8 mouse cellular contexts compared by ENCODE assay signal in genomic region chr9:72871506-72872297, GRCm38 (mm10). TPM values are rescaled to one million over a fixed set of nuclear protein-coding genes. Genes with fewer than 3 reads are reported as not detected.
A peak's percentile ranks its signal among the peaks of the same experiment; 100 is the strongest.
DNase-seq lines count a peak whose midpoint lies in the region; ATAC-seq lines count a peak whose summit lies in the region.

No protein-coding gene starts in this region.

- H3K4me1 ChIP-seq in lung, embryonic 16.5 days (replicated peaks; ENCODE audit: control insufficient read depth, insufficient read depth, low read length), result peaks cover 10% of the 10 kb centered on the region
- H3K4me1 ChIP-seq in forebrain, embryonic 16.5 days (replicated peaks; ENCODE audit: control insufficient read depth, insufficient read depth, low read length), result peaks cover 6% of the 10 kb centered on the region; the same call in 1 of the 2 replicates
- peaks cover 23% of the 10 kb centered on the region for H3K4me1 ChIP-seq in limb, embryonic 12.5 days (replicated peaks)
- 0 out of 2 replicates have a peak, but pooled peaks cover 5% of the 10 kb centered on the region for H3K4me1 ChIP-seq in stomach, embryonic 15.5 days

- WGBS in lung, embryonic 16.5 days, result 13% methylated on average over 13 of the region's 13 CpGs
- 11% methylated on average over 13 of the region's 13 CpGs for WGBS in forebrain, embryonic 16.5 days
- 11% methylated on average over 13 of the region's 13 CpGs for WGBS in limb, embryonic 12.5 days
- 14% methylated on average over 13 of the region's 13 CpGs for WGBS in stomach, embryonic 15.5 days

- H3K36me3 ChIP-seq in lung, embryonic 16.5 days (ENCODE audit: control insufficient read depth, insufficient read depth, low read length), result no peaks in the 10 kb centered on the region
- no peaks in the 10 kb centered on the region for H3K36me3 ChIP-seq in forebrain, embryonic 16.5 days (ENCODE audit: control insufficient read depth, insufficient read depth)
- H3K36me3 ChIP-seq in limb, embryonic 12.5 days, result no peaks in the 10 kb centered on the region
- H3K36me3 ChIP-seq in stomach, embryonic 15.5 days, result no peaks in the 10 kb centered on the region

- H3K9me3 ChIP-seq in lung, embryonic 16.5 days (ENCODE audit: control insufficient read depth, low read length), result no peaks in the 10 kb centered on the region
- H3K9me3 ChIP-seq in forebrain, embryonic 16.5 days (ENCODE audit: control insufficient read depth, low read length), result no peaks in the 10 kb centered on the region
- H3K9me3 ChIP-seq in limb, embryonic 12.5 days, result no peaks in the 10 kb centered on the region
- H3K9me3 ChIP-seq in stomach, embryonic 15.5 days, result no peaks in the 10 kb centered on the region

- H3K9ac ChIP-seq in lung, embryonic 16.5 days (ENCODE audit: low read length), result no peak overlapping the region; the same call in 1 of the 2 replicates
- no peak overlapping the region for H3K9ac ChIP-seq in forebrain, embryonic 16.5 days (replicated peaks; ENCODE audit: low read depth, low read length)
- H3K9ac ChIP-seq in limb, embryonic 12.5 days (replicated peaks), result no peak overlapping the region
- no peak overlapping the region for H3K9ac ChIP-seq in stomach, embryonic 15.5 days

- H3K27ac ChIP-seq in lung, embryonic 16.5 days (ENCODE audit: low read length), result no peak overlapping the region
- H3K27ac ChIP-seq in forebrain, embryonic 16.5 days (ENCODE audit: low read length), result no peak overlapping the region
- H3K27ac ChIP-seq in limb, embryonic 12.5 days, result peak overlapping the region; percentile 56
- H3K27ac ChIP-seq in stomach, embryonic 15.5 days, result no peak overlapping the region

- DNase-seq in lung, postnatal 10 days, result no peak
- DNase-seq in right cerebral cortex, postnatal 14 days, result no peak
- no peak for DNase-seq in left cerebral cortex, adult 9 months (ENCODE audit: low spot score in 2 of 2)
- DNase-seq in right cerebral cortex, adult 2 months (ENCODE audit: low spot score in 2 of 2), result no peak

- no peaks in the 10 kb centered on the region for H3K27me3 ChIP-seq in lung, embryonic 16.5 days (ENCODE audit: control insufficient read depth, insufficient read depth, low read depth, low read length)
- H3K27me3 ChIP-seq in forebrain, embryonic 16.5 days (replicated peaks; ENCODE audit: control insufficient read depth, insufficient read depth, low read length), result no peaks in the 10 kb centered on the region
- H3K27me3 ChIP-seq in limb, embryonic 12.5 days, result no peaks in the 10 kb centered on the region
- H3K27me3 ChIP-seq in stomach, embryonic 15.5 days (replicated peaks), result no peaks in the 10 kb centered on the region

- ATAC-seq in lung, embryonic 16.5 days (ENCODE audit: low read depth), result peak; percentile 32; the same call in 1 of the 2 replicates
- no peak for ATAC-seq in forebrain, embryonic 16.5 days
- ATAC-seq in limb, embryonic 12.5 days (ENCODE audit: insufficient number of reproducible peaks, insufficient read depth, low FRiP score, low TSS enrichment, low read depth), result no peak
- no peak for ATAC-seq in stomach, embryonic 15.5 days (ENCODE audit: insufficient read depth, low FRiP score, low read depth)

- H3K4me3 ChIP-seq in lung, embryonic 16.5 days (ENCODE audit: low read length), result no peak overlapping the region
- no peak overlapping the region for H3K4me3 ChIP-seq in forebrain, embryonic 16.5 days (replicated peaks; ENCODE audit: low read length)
- H3K4me3 ChIP-seq in limb, embryonic 12.5 days (replicated peaks), result peak overlapping the region; percentile 15; the same call in 1 of the 2 replicates
- H3K4me3 ChIP-seq in stomach, embryonic 15.5 days (replicated peaks), result no peak overlapping the region

- peak overlapping the region; percentile 33 for H3K4me2 ChIP-seq in lung, embryonic 16.5 days (ENCODE audit: low read depth, low read length)
- peak overlapping the region; percentile 14; the same call in 1 of the 2 replicates for H3K4me2 ChIP-seq in forebrain, embryonic 16.5 days (ENCODE audit: low read length)
- H3K4me2 ChIP-seq in limb, embryonic 12.5 days, result peak overlapping the region; percentile 46
- H3K4me2 ChIP-seq in stomach, embryonic 15.5 days, result peak overlapping the region; percentile 46

RNA-seq across cellular contexts. Expression of gene Pygo1, which starts 53.7 kb away (rescaled TPM):
- 2.9 and 3.0 TPM in 2 replicates for polyA plus RNA-seq in lung, embryonic 16.5 days (2015; fragmentation: Nextera tagmentation; extraction: Ambion mirVana)
- 14.3 and 15.1 TPM in 2 replicates for polyA plus RNA-seq in forebrain, embryonic 16.5 days (2015; fragmentation: Nextera tagmentation; extraction: Ambion mirVana)
- 11.4 and 11.5 TPM in 2 replicates for polyA plus RNA-seq in limb, embryonic 12.5 days (2016; fragmentation: Nextera tagmentation; extraction: Ambion mirVana)
- polyA plus RNA-seq in stomach, embryonic 15.5 days (2015; fragmentation: Nextera tagmentation; extraction: Ambion mirVana), result 3.4 and 3.5 TPM in 2 replicates
